Mouse (Mus musculus): ENCODE measurements around the gene Amy2a4.
"Not testable (repeated sequence)": the region's sequence is repeated elsewhere in the genome, so short reads cannot be mapped to it uniquely, and the experiment has no call there.

The Amy2a4 gene

GRCm38 (mm10) chr3:113291349-113291748 lies at the start of gene Amy2a4:
Amy2a4 (minus strand) TSS chr3:113291449.
- not testable (repeated sequence) for DNase-seq (ENCODE audit: low read depth, low spot score)

GRCm38 (mm10) chr3:113323952-113324351 lies 32.7 kb upstream of the Amy2a4 start, which contains the start of gene Amy2a3:
Amy2a3 (minus strand) TSS chr3:113324052.
- DNase-seq (ENCODE audit: low read depth, low spot score): not testable (repeated sequence)

- DNase-seq (ENCODE audit: low read depth, low spot score): not testable (repeated sequence)
These were observed 21.7 kb upstream of the Amy2a4 start for GRCm38 (mm10) chr3:113312937-113313336.

- not testable (repeated sequence) for DNase-seq (ENCODE audit: low read depth, low spot score)
These were observed 11.0 kb downstream of the Amy2a4 start for GRCm38 (mm10) chr3:113280285-113280684.

GRCm38 (mm10) chr3:113279586-113279985 lies 11.7 kb downstream of the Amy2a4 start:
- not testable (repeated sequence) for DNase-seq (ENCODE audit: low read depth, low spot score)

GRCm38 (mm10) chr3:113258737-113259136 lies 32.5 kb downstream of the Amy2a4 start, which contains the start of gene Amy2a5:
Amy2a5 (minus strand) TSS chr3:113258837.
- not testable (repeated sequence) for DNase-seq (ENCODE audit: low read depth, low spot score)

Measured in WW6 (cell line).